Comparison of ENCODE assay signal across 17 mouse cellular contexts in the genomic region with DNA sequence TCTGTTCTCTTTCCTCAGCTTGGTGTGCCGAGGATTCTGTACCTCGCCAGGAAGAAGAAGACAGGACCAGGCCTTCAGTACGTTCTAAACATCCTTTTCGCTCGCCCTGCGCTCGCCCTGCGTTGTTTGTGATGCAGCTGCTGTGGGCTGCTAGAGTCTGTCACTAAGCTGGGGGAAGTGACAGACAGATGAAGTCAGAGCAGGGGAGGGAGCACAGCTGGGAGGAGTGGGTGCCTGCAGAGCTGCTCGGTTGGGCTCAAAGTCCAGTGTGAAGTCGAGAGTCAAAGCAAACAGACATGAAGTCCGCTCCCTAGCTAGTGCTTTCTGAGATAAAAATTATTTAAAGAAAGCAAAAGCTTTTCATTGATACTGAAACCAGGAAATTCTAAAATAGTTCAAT. TPM values are rescaled to one million over a fixed set of nuclear protein-coding genes. Genes with fewer than 3 reads are reported as not detected.
A peak's percentile ranks its signal among the peaks of the same experiment; 100 is the strongest.
DNase-seq lines count a peak whose midpoint lies in the region; ATAC-seq and TF ChIP-seq lines count a peak whose summit lies in the region.
"Had no signal": no experiment of that assay in that cellular context is flagged by ENCODE, and none has a peak within 500 bp of the region (broad histone marks: within the 10 kb centered on the region; RNA-seq: fewer than 3 reads in every experiment).

No protein-coding gene starts in this region.

- intact Hi-C loops in gastrocnemius, postnatal 14 days (cut with DNase I; ENCODE audit: low total_unique reads): no loop called here
- intact Hi-C loops in gastrocnemius, postnatal 36 days (cut with DNase I): no loop called here

- H3K9ac ChIP-seq in intestine, postnatal 0 days (ENCODE audit: low read depth, low read length): no peak overlapping the region
- H3K9ac ChIP-seq: limb, embryonic 13.5 days; neural tube, embryonic 13.5 days had no signal

- peak; percentile 11 for DNase-seq in gastrocnemius, postnatal 14 days
- DNase-seq in gastrocnemius, postnatal 36 days: no peak
- peak; percentile 50 for DNase-seq in liver
- no peak for DNase-seq in urinary bladder, adult 18-20 months (ENCODE audit: low spot score in 2 of 2)
- no peak for DNase-seq in midbrain, embryonic 10.5 days (ENCODE audit: low spot score)
- DNase-seq in spleen, postnatal 36 days (ENCODE audit: low spot score in 2 of 2): no peak
- DNase-seq: adrenal gland, adult 2 months; cerebellum, postnatal 10 days; heart, postnatal 14 days; lung, postnatal 4 days; midbrain, embryonic 14.5 days had no signal

- peak; percentile 78 for ATAC-seq in intestine, postnatal 0 days
- ATAC-seq: hindbrain, postnatal 0 days had no signal

- peaks cover 8% of the 10 kb centered on the region; the same call in 1 of the 2 replicates for H3K4me1 ChIP-seq in intestine, postnatal 0 days (replicated peaks; ENCODE audit: control insufficient read depth, insufficient read depth, low read length)
- H3K4me1 ChIP-seq in small intestine, adult 2 months (ENCODE audit: control insufficient read depth, insufficient read depth, insufficient read length, low read length): peaks cover 4% of the 10 kb centered on the region; the same call in 1 of the 2 replicates
- H3K4me1 ChIP-seq in midbrain, embryonic 10.5 days: peaks cover 9% of the 10 kb centered on the region

- H3K27ac ChIP-seq in intestine, postnatal 0 days (ENCODE audit: low read depth, low read length): peak overlapping the region; percentile 60
- H3K27ac ChIP-seq in small intestine, adult 2 months (ENCODE audit: insufficient read depth, low read depth, low read length): peak overlapping the region; percentile 26
- H3K27ac ChIP-seq in midbrain, embryonic 10.5 days (replicated peaks): no peak overlapping the region
- H3K27ac ChIP-seq: forebrain, embryonic 10.5 days; hindbrain, postnatal 0 days; limb, embryonic 13.5 days; neural tube, embryonic 13.5 days had no signal

- peaks cover 22% of the 10 kb centered on the region for H3K36me3 ChIP-seq in intestine, postnatal 0 days (ENCODE audit: control insufficient read depth, insufficient read depth)
- H3K36me3 ChIP-seq in small intestine, adult 2 months (ENCODE audit: control insufficient read depth, insufficient read depth, low read length): peaks cover 22% of the 10 kb centered on the region
- H3K36me3 ChIP-seq in midbrain, embryonic 10.5 days: peaks cover 82% of the 10 kb centered on the region

- H3K27me3 ChIP-seq in intestine, postnatal 0 days (replicated peaks; ENCODE audit: control insufficient read depth, insufficient read depth, low read length): no peaks in the 10 kb centered on the region
- no peaks in the 10 kb centered on the region for H3K27me3 ChIP-seq in small intestine, adult 2 months (ENCODE audit: control insufficient read depth, insufficient read depth, low read length)
- H3K27me3 ChIP-seq in midbrain, embryonic 10.5 days (ENCODE audit: low read depth, poor library complexity, severe bottlenecking): no peaks in the 10 kb centered on the region
- H3K27me3 ChIP-seq: limb, embryonic 13.5 days; neural tube, embryonic 13.5 days had no signal

- H3K4me2 ChIP-seq in intestine, postnatal 0 days (replicated peaks; ENCODE audit: low read depth): peak overlapping the region; percentile 27; the same call in 1 of the 2 replicates
- H3K4me2 ChIP-seq: limb, embryonic 13.5 days; neural tube, embryonic 13.5 days had no signal

- WGBS in intestine, postnatal 0 days: 39% methylated on average over 11 of the region's 11 CpGs
- 33% methylated on average over 11 of the region's 11 CpGs for WGBS in small intestine, adult 2 months
- 88% methylated on average over 11 of the region's 11 CpGs for WGBS in midbrain, embryonic 10.5 days

- no peak overlapping the region for H3K4me3 ChIP-seq in intestine, postnatal 0 days (ENCODE audit: low read depth, low read length)
- H3K4me3 ChIP-seq in small intestine, adult 2 months (ENCODE audit: low read depth, low read length): peak overlapping the region; percentile 17
- H3K4me3 ChIP-seq in midbrain, embryonic 10.5 days: no peak overlapping the region
- H3K4me3 ChIP-seq: forebrain, embryonic 10.5 days; limb, embryonic 13.5 days; neural tube, embryonic 13.5 days had no signal

- no peak for TF ChIP-seq POLR2A in small intestine, adult 2 months (IDR thresholded peaks at IDR 0.05; ENCODE audit: low read depth, low read length)

- no peak for TF ChIP-seq CTCF in intestine, postnatal 0 days (IDR thresholded peaks at IDR 0.05; ENCODE audit: low read depth)
- TF ChIP-seq CTCF in small intestine, adult 2 months (IDR thresholded peaks at IDR 0.05; ENCODE audit: extremely low read depth, insufficient read length, insufficient replicate concordance, low read depth, low read length): no peak

- H3K9me3 ChIP-seq in intestine, postnatal 0 days (ENCODE audit: control insufficient read depth): no peaks in the 10 kb centered on the region
- no peaks in the 10 kb centered on the region; the same call in 1 of the 2 replicates for H3K9me3 ChIP-seq in midbrain, embryonic 10.5 days (replicated peaks)
- H3K9me3 ChIP-seq: limb, embryonic 13.5 days; neural tube, embryonic 13.5 days had no signal

RNA-seq across cellular contexts. Expression of gene Zfp568, which starts 5.3 kb away (rescaled TPM):
- 10 to 100 TPM; 28.5 to 42.5 TPM for total RNA-seq in gastrocnemius, postnatal 14 days (2021)
- 10 to 100 TPM; 15.4 to 18.7 TPM for total RNA-seq in gastrocnemius, postnatal 36 days (2021)
- 5.5 and 5.8 TPM in 2 replicates for polyA plus RNA-seq in intestine, postnatal 0 days (2015; fragmentation: Nextera tagmentation; extraction: Ambion mirVana)
- polyA plus RNA-seq in small intestine, adult 2 months (2012; rRNA removed): 1.3 and 2.3 TPM in 2 replicates
- 22.8 and 23.3 TPM in 2 replicates for polyA plus RNA-seq in midbrain, embryonic 10.5 days (2016; fragmentation: Nextera tagmentation; extraction: Ambion mirVana)

RNA-seq across cellular contexts. Expression of gene Zfp74, which starts 35.1 kb away (rescaled TPM):
- 1 to 10 TPM; 4.8 to 7.3 TPM for total RNA-seq in gastrocnemius, postnatal 14 days (2021)
- 1 to 10 TPM; 4.8 to 5.5 TPM for total RNA-seq in gastrocnemius, postnatal 36 days (2021)
- 2.6 and 2.8 TPM in 2 replicates for polyA plus RNA-seq in intestine, postnatal 0 days (2015; fragmentation: Nextera tagmentation; extraction: Ambion mirVana)
- polyA plus RNA-seq in small intestine, adult 2 months (2012; rRNA removed): 0.38 and 2.7 TPM in 2 replicates
- 12.7 and 15.8 TPM in 2 replicates for polyA plus RNA-seq in midbrain, embryonic 10.5 days (2016; fragmentation: Nextera tagmentation; extraction: Ambion mirVana)

Comparison
In these comparisons a context has a peak if more than half of its experiments do, and no peak if none do; other contexts are left out.
1. DNase-seq: peak in gastrocnemius, postnatal 14 days (single experiment) and liver (single experiment); none in gastrocnemius, postnatal 36 days (0 of 2), urinary bladder, adult 18-20 months (0 of 2), midbrain, embryonic 10.5 days (single experiment) and spleen, postnatal 36 days (0 of 2).